Mouse (Mus musculus): ENCODE results near the gene Cmc4. TPM values are rescaled to one million over a fixed set of nuclear protein-coding genes. Genes with fewer than 3 reads are reported as not detected.
A peak's percentile ranks its signal among the peaks of the same experiment; 100 is the strongest.

Gene Cmc4
- polyA plus RNA-seq, 1 experiment: 1.1 TPM

DNA sequence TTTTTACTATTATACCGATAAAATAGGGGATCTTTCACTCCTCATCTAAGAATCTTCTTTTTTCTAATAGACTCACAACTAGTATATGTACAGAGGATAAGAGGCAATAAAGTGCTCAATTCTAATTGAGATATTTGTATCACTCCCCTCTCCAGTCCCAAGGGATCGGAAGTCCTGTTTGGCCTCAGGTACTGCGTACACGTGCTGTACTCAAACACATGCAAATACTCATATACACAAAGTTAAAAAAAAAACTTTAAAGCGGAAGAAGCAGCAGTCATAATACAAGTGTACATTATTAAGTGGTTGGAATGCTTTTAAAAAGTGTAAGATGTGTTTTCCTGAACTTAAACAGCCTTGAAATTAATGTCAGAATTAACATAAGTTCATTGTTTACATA is 34.7 kb downstream of the Cmc4 start:
- Histone ChIP-seq H3K36me3 (ENCODE audit: control insufficient read depth, insufficient read depth, low read length) (no peaks in the 10 kb centered on the region), H3K4me1 (ENCODE audit: control insufficient read depth, insufficient read depth, low read length) (no peaks in the 10 kb centered on the region), H3K27ac (ENCODE audit: control insufficient read depth, insufficient read depth, low read depth, low read length) (peak overlapping the region; percentile 95), H3K27me3 (ENCODE audit: control insufficient read depth, insufficient read depth, low read length) (no peaks in the 10 kb centered on the region), H3K4me3 (ENCODE audit: control insufficient read depth, low read depth, low read length) (no peak overlapping the region; the same call in 1 of the 2 replicates)
- TF ChIP-seq CTCF (IDR thresholded peaks at IDR 0.05; ENCODE audit: control insufficient read depth, insufficient read depth, insufficient replicate concordance, low read depth, low read length): no peak
- TF ChIP-seq POLR2A (IDR thresholded peaks at IDR 0.05; ENCODE audit: control insufficient read depth, low read depth, low read length): no peak

DNA sequence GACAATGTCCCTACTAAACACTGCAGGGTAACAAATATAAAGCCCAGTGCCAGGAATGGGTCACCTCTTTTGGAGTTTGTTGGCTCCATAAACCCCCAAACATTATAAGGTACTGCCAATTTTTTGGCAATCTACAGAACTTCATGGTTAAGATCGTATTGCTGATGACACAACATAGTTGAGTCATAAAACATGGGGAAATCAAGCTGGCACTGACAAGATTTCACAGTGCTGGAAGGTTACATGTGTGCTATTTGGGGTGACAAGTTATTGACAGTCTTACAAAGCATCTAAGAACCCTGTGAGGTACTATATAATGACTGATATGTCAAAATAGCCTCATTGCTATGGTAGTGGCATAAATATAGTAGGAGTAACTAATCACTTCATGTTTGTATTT is 35.2 kb downstream of the Cmc4 start:
- no peak overlapping the region for H3K27ac ChIP-seq (ENCODE audit: control insufficient read depth, insufficient read depth, low read depth, low read length)
- no peak overlapping the region for H3K4me3 ChIP-seq (ENCODE audit: control insufficient read depth, low read depth, low read length)
- no peak for TF ChIP-seq CTCF (IDR thresholded peaks at IDR 0.05; ENCODE audit: control insufficient read depth, insufficient read depth, insufficient replicate concordance, low read depth, low read length)
- TF ChIP-seq POLR2A (IDR thresholded peaks at IDR 0.05; ENCODE audit: control insufficient read depth, low read depth, low read length): no peak
- no peaks in the 10 kb centered on the region for H3K27me3 ChIP-seq (ENCODE audit: control insufficient read depth, insufficient read depth, low read length)
- no peaks in the 10 kb centered on the region for H3K4me1 ChIP-seq (ENCODE audit: control insufficient read depth, insufficient read depth, low read length)
- H3K36me3 ChIP-seq (ENCODE audit: control insufficient read depth, insufficient read depth, low read length): no peaks in the 10 kb centered on the region

DNA sequence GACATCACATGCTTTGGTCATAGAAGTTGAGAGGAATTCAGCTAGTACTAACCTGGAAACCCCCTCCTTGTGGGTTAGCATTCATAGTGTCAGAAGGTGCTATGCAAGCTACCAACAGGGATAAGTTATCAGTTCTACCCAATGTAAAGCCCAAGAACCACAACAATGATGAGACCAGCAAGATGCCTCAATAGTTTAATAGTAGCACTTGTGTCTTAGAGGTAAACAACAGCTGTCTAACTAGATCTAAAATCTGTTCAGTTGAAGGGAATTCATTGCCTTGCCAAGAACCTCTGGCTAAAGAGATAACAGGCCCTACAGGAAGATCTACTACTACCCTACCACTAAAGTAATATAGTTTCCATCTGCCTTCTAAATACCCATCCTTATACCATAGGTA is 39.6 kb downstream of the Cmc4 start:
- no peaks in the 10 kb centered on the region for H3K27me3 ChIP-seq (ENCODE audit: control insufficient read depth, insufficient read depth, low read length)

DNA sequence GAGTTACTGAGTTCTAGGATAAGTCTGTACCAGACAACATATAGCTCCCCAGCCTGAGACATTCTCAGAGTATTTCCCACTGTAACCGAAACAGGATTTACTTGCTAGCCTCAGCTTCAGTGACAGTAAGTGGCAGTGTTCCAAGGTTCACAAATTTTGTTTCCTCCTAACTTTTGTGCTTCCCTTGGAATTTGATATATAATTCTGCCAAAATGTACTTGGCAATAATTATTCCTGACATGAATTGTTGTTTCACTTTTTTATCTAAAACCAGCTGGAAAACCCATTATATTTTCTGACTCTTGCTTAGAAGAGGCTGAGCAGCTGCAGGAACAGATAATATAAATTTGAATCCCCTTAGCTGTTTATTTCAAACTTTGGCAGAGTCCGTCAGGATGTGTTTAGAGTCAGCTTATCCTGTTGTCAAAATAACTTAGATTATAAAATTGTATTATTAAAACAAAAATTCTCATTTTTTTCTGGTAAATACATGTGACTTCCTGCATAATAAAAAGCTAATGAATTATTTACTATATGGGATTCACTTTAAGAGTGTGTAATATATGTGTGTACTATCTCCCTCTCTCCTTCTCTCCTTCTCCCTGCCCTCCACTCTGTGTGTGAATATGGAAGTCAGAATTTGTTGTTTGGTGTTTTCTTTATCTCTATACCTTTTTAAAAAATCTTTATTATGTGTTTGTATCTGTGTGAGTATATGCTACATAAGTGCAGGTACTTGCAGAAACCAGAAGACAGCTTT is 43.5 kb downstream of the Cmc4 start:
- TF ChIP-seq CTCF (IDR thresholded peaks at IDR 0.05; ENCODE audit: control insufficient read depth, insufficient read depth, insufficient replicate concordance, low read depth, low read length) (no peak), POLR2A (IDR thresholded peaks at IDR 0.05; ENCODE audit: control insufficient read depth, low read depth, low read length) (no peak)
- Histone ChIP-seq H3K4me1 (ENCODE audit: control insufficient read depth, insufficient read depth, low read length) (no peaks in the 10 kb centered on the region), H3K27ac (ENCODE audit: control insufficient read depth, insufficient read depth, low read depth, low read length) (no peak overlapping the region), H3K36me3 (ENCODE audit: control insufficient read depth, insufficient read depth, low read length) (no peaks in the 10 kb centered on the region), H3K4me3 (ENCODE audit: control insufficient read depth, low read depth, low read length) (no peak overlapping the region), H3K27me3 (ENCODE audit: control insufficient read depth, insufficient read depth, low read length) (no peaks in the 10 kb centered on the region)

More for the DNA sequence above, 39.6 kb downstream of the Cmc4 start:
- TF ChIP-seq POLR2A (IDR thresholded peaks at IDR 0.05; ENCODE audit: control insufficient read depth, low read depth, low read length) (no peak), CTCF (IDR thresholded peaks at IDR 0.05; ENCODE audit: control insufficient read depth, insufficient read depth, insufficient replicate concordance, low read depth, low read length) (no peak)
- H3K27ac ChIP-seq (ENCODE audit: control insufficient read depth, insufficient read depth, low read depth, low read length): no peak overlapping the region
- H3K4me1 ChIP-seq (ENCODE audit: control insufficient read depth, insufficient read depth, low read length): no peaks in the 10 kb centered on the region
- H3K36me3 ChIP-seq (ENCODE audit: control insufficient read depth, insufficient read depth, low read length): no peaks in the 10 kb centered on the region
- no peak overlapping the region for H3K4me3 ChIP-seq (ENCODE audit: control insufficient read depth, low read depth, low read length)

DNA sequence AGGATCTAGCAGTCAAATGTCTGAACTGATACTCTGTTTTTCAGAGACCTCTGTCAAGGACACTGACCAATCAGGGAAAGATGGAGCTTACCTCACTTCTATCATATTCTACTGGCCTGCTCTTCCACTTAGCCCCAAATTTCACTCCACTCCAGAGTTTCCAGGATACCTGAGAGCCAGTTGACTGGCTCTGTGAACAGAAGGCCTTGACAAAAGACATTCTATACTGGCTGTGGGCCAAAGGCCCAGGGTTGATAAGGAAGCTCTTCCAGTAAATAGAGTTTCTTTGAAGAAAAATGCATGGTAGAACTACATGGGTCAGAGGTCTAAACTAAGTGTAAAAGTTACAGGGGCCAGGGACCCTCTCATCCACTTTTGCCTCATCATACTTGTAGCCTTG is 46.2 kb downstream of the Cmc4 start:
- Histone ChIP-seq H3K4me3 (ENCODE audit: control insufficient read depth, low read depth, low read length) (no peak overlapping the region), H3K4me1 (ENCODE audit: control insufficient read depth, insufficient read depth, low read length) (no peaks in the 10 kb centered on the region), H3K36me3 (ENCODE audit: control insufficient read depth, insufficient read depth, low read length) (no peaks in the 10 kb centered on the region), H3K27ac (ENCODE audit: control insufficient read depth, insufficient read depth, low read depth, low read length) (no peak overlapping the region), H3K27me3 (ENCODE audit: control insufficient read depth, insufficient read depth, low read length) (no peaks in the 10 kb centered on the region)
- TF ChIP-seq POLR2A (IDR thresholded peaks at IDR 0.05; ENCODE audit: control insufficient read depth, low read depth, low read length): no peak
- TF ChIP-seq CTCF (IDR thresholded peaks at IDR 0.05; ENCODE audit: control insufficient read depth, insufficient read depth, insufficient replicate concordance, low read depth, low read length): no peak

Other genes with a start within 250 kb of the Cmc4 start
- 1.0 and 1.3 TPM in 2 replicates for gene Fundc2, start 34.2 kb downstream of the Cmc4 start, polyA plus RNA-seq (2012; rRNA removed)
- gene F8, start 34.0 kb downstream of the Cmc4 start, polyA plus RNA-seq (2012; rRNA removed): 0.12 and 0.14 TPM in 2 replicates
- gene Mtcp1, start within 50 bp of the Cmc4 start, polyA plus RNA-seq (2012; rRNA removed): 1.4 and 1.8 TPM in 2 replicates
- gene Brcc3, start within 50 bp of the Cmc4 start, polyA plus RNA-seq (2012; rRNA removed): 1.2 and 1.3 TPM in 2 replicates
- gene Vbp1, start 97.7 kb upstream of the Cmc4 start, polyA plus RNA-seq (2012; rRNA removed): 0.99 and 2.0 TPM in 2 replicates
- 0.08 and 0.10 TPM in 2 replicates for gene Rab39b, start 161.6 kb upstream of the Cmc4 start, polyA plus RNA-seq (2012; rRNA removed)